12 mouse cellular contexts compared by ENCODE assay signal in genomic region chr5:147363054-147363453, GRCm38 (mm10). TPM values are rescaled to one million over a fixed set of nuclear protein-coding genes. Genes with fewer than 3 reads are reported as not detected.
DNase-seq lines count a peak whose midpoint lies in the region; ATAC-seq and TF ChIP-seq lines count a peak whose summit lies in the region.
"Had no signal": no experiment of that assay in that cellular context is flagged by ENCODE, and none has a peak within 500 bp of the region (broad histone marks: within the 10 kb centered on the region; RNA-seq: fewer than 3 reads in every experiment).

No protein-coding gene starts in this region.

- peak; percentile 14 to 28 for DNase-seq in frontal cortex, postnatal 10 days (ENCODE audit: low spot score in 2 of 2)
- DNase-seq in right cerebral cortex, postnatal 10 days (ENCODE audit: low spot score in 2 of 2) = peak; percentile 36 to 47
- DNase-seq in right cerebral cortex, postnatal 14 days = no peak
- peak; percentile 49 for DNase-seq in thymus, postnatal 4 days
- no peak for DNase-seq in left cerebral cortex, adult 2 months (ENCODE audit: extremely low spot score in 1 of 2, low spot score in 2 of 2)
- DNase-seq in urinary bladder, postnatal 36 days (ENCODE audit: low spot score in 2 of 2) = no peak
- DNase-seq: cerebellum, adult 9-10 months; kidney, postnatal 10 days; liver, embryonic 13.5 days had no signal

- no peak overlapping the region for H3K27ac ChIP-seq in left cerebral cortex, adult 2 months
- H3K27ac ChIP-seq: forebrain, embryonic 10.5 days; liver, embryonic 13.5 days had no signal

- ATAC-seq in frontal cortex, adult (ENCODE audit: low TSS enrichment) = no peak
- peak; percentile 93 for ATAC-seq in megakaryocyte, adult 5-6 weeks (ENCODE audit: poor library complexity, severe bottlenecking)

- no peak for TF ChIP-seq CTCF in left cerebral cortex, adult 2 months (IDR thresholded peaks at IDR 0.05)

- intact Hi-C loops in left cerebral cortex, adult 2 months (cut with DNase I) = no loop called here

- H3K4me3 ChIP-seq in left cerebral cortex, adult 2 months = no peak overlapping the region
- H3K4me3 ChIP-seq: forebrain, embryonic 10.5 days; liver, embryonic 13.5 days had no signal

RNA-seq across cellular contexts. Expression of gene Flt3, which starts 37.2 kb away (rescaled TPM):
- total RNA-seq in megakaryocyte, adult 5-6 weeks (2015) = 8.1 TPM in 2 replicates
- total RNA-seq in megakaryocyte, adult 5-6 weeks (2017) = 14.1 and 16.2 TPM in 2 replicates
- 1 to 10 TPM; 7.2 to 8.0 TPM for total RNA-seq in left cerebral cortex, adult 2 months (2021)

RNA-seq across cellular contexts. Expression of gene Urad, which starts 40.8 kb away (rescaled TPM):
- not detected in 2 replicates for total RNA-seq in megakaryocyte, adult 5-6 weeks (2015)
- total RNA-seq in megakaryocyte, adult 5-6 weeks (2017) = not detected in 2 replicates
- not detected for total RNA-seq in left cerebral cortex, adult 2 months (2021)

RNA-seq across cellular contexts. Expression of gene Cdx2, which starts 56.0 kb away (rescaled TPM):
- total RNA-seq in megakaryocyte, adult 5-6 weeks (2015) = not detected in 2 replicates
- total RNA-seq in megakaryocyte, adult 5-6 weeks (2017) = not detected in 2 replicates
- not detected for total RNA-seq in left cerebral cortex, adult 2 months (2021)

Comparison
In these comparisons a context has a peak if more than half of its experiments do, and no peak if none do; other contexts are left out.
1. DNase-seq: peak in frontal cortex, postnatal 10 days (2 of 2), right cerebral cortex, postnatal 10 days (2 of 2) and thymus, postnatal 4 days (single experiment); none in right cerebral cortex, postnatal 14 days (single experiment), left cerebral cortex, adult 2 months (0 of 2) and urinary bladder, postnatal 36 days (0 of 2).